Mouse (Mus musculus) WW6 (cell line): ENCODE data around the gene Vmn1r89.

Experiments used
- DNase-seq: peaks from one replicate; pipeline ENCODE4 v3.0.0-alpha.2; 2013; ENCODE audit warnings: low read depth, low spot score

Gene Vmn1r89

DNA sequence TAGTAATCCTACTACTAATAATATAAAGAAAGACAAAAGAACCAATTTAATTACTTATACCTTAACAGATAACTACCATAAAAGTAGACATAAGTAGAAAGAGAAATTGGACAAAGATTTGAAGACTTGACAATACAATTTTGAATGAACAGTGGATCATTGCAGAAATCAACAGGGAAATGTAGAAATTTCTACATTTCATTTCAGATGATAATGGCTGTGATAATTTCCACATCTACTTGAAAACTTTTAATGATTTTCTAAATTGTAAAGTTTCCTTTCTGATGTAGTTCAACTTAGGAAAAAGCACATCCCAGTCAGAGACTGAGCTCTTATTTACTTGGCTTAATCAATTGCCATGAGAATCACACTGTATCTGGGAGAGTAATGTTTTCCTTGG lies at the start of gene Vmn1r89:
Gene Vmn1r89 (plus strand): TSS at position 301 of the 400 bp plus-strand sequence.
- DNase-seq: no peak

- no peak for DNase-seq
Measured at GRCm38 (mm10) chr7:13260746-13261700, 48.2 kb downstream of the Vmn1r89 start.

- no peak for DNase-seq
Measured at GRCm38 (mm10) chr7:13263851-13264250, 51.0 kb downstream of the Vmn1r89 start.

GRCm38 (mm10) chr7:13264396-13264795 lies 51.6 kb downstream of the Vmn1r89 start:
- no peak for DNase-seq

DNA sequence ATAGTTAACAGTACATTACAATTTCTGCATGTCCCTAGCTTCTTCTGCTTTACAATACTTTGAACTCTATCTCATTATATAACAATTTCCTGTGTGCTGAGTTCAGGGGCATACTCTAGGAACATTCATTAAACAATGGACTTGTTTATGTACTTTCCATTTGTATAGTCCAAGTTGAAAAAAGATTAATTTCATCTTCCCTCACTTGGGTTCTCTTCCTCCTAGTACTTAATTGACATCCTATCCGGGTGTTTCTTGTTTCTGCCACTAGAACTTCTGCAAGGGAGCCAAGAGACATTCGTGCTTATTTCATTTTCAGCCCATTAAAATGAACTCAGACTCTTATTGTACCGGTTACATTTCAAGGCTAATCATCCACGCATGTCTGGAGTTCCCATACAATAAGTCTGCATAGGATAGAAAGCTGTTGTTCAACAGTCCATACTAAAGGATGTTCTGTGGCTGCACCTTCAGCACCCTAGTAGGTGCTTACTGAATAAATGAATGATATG lies 56.0 kb downstream of the Vmn1r89 start:
- DNase-seq: no peak

- no peak for DNase-seq
Measured at GRCm38 (mm10) chr7:13269394-13269793, 56.6 kb downstream of the Vmn1r89 start.
